Mouse (Mus musculus) lung, postnatal 0 days (tissue): ENCODE measurements around the gene Pld1. TPM values are rescaled to one million over a fixed set of nuclear protein-coding genes. Genes with fewer than 3 reads are reported as not detected.

Experiments
- ATAC-seq: fragments of 200-750 bp; cut with Nextera tagmentation; 2 replicates; pipeline ENCODE4 v1.8.0; 2017; ENCODE audit warnings: moderate library complexity
- DNase-seq: peaks from one replicate; pipeline ENCODE4 v3.0.0-alpha.2; 2016; ENCODE audit warnings: low spot score
- H3K27ac ChIP-seq: fragments of 300-500 bp; sonication (generic); 2 replicates; pipeline ENCODE4 v1.5.1; 2014; ENCODE audit warnings: antibody characterized with exemption, mild to moderate bottlenecking, low read length, mixed read lengths
- H3K27me3 ChIP-seq: fragments of 300-500 bp; sonication (generic); replicated peaks from 2 replicates; pipeline ENCODE4 v1.6.1; 2014; ENCODE audit warnings: low read length, mixed read lengths; ENCODE audit not compliant: insufficient read depth
- H3K36me3 ChIP-seq: fragments of 300-500 bp; sonication (generic); 2 replicates; pipeline ENCODE4 v1.6.1; 2014; ENCODE audit warnings: low read length, mixed read lengths; ENCODE audit not compliant: insufficient read depth
- H3K4me1 ChIP-seq: fragments of 300-500 bp; sonication (generic); 2 replicates; pipeline ENCODE4 v1.6.1; 2014; ENCODE audit warnings: antibody characterized with exemption, low read depth, low read length, mixed read lengths; ENCODE audit not compliant: insufficient read depth
- H3K4me2 ChIP-seq: fragments of 300-500 bp; sonication (generic); replicated peaks from 2 replicates; pipeline ENCODE4 v1.6.1; 2014; ENCODE audit warnings: low read depth, mild to moderate bottlenecking, low read length, moderate library complexity, mixed read lengths
- H3K4me3 ChIP-seq: fragments of 300-500 bp; sonication (generic); 2 replicates; pipeline ENCODE4 v1.5.1; 2014; ENCODE audit warnings: low read depth, low read length
- H3K9ac ChIP-seq: fragments of 300-500 bp; sonication (generic); replicated peaks from 2 replicates; pipeline ENCODE4 v1.6.1; 2014; ENCODE audit warnings: low read depth, mild to moderate bottlenecking
- H3K9me3 ChIP-seq: fragments of 300-500 bp; sonication (generic); 2 replicates; pipeline ENCODE4 v1.6.1; 2016; ENCODE audit warnings: low read length, mixed read lengths
- CTCF ChIP-seq: IDR thresholded peaks from 2 replicates; pipeline ENCODE4 v1.5.1; 2016; ENCODE audit warnings: antibody characterized with exemption, mild to moderate bottlenecking
- EP300 ChIP-seq: IDR thresholded peaks from 2 replicates; pipeline ENCODE4 v1.6.1; 2016; ENCODE audit warnings: antibody characterized with exemption, mild to moderate bottlenecking, control low read depth
- WGBS: fragments of 180-500 bp; shearing (Covaris S2); extraction: QIAGEN DNeasy Blood & Tissue Kit; methylation state at CpG from one replicate; pipeline ENCODE4 v1.1.7; 2014; 5-methylcytosine and 5-hydroxymethylcytosine counted together
- polyA plus RNA-seq: library from polyadenylated mRNA; unstranded; fragments of >200 nt; fragmentation: Nextera tagmentation; extraction: Ambion mirVana; gene quantifications from 2 replicates; pipeline ENCODE4 v1.2.1, GENCODE M21; 2015

Pld1 gene
- polyA plus RNA-seq, 1 experiment from 2014 or later = 10.2 TPM

DNA sequence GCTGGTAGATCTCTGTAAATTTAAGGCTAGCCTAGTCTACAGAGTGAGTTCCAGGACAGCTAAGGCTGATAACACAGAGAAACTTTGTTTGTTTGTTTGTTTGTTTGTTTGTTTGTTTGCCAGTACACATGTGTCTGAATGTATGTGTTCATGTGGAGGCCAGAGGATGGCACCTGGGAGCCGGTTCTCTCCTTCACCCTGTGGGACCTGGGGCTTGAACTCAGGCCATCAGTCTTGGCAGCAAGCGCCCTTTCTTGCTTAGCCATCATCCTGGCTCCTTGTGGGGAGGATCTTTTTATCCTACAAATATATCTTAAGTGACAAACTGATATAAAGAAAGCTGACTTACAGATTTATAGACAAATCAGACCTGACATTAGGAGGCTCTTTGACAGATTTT, 44.8 kb downstream of the Pld1 start:
- H3K9ac ChIP-seq = no peak overlapping the region
- ATAC-seq (no peak), DNase-seq (no peak)
- H3K4me2 ChIP-seq = no peak overlapping the region
- H3K27me3 ChIP-seq = no peaks in the 10 kb centered on the region
- WGBS = 82% methylated on average over 2 of the region's 2 CpGs
- TF ChIP-seq CTCF (no peak), EP300 (no peak)
- H3K36me3 ChIP-seq = no peaks in the 10 kb centered on the region
- no peak overlapping the region for H3K4me3 ChIP-seq
- peaks cover 9% of the 10 kb centered on the region; the same call in 1 of the 2 replicates for H3K4me1 ChIP-seq
- peak overlapping the region; percentile 85; the same call in 1 of the 2 replicates for H3K27ac ChIP-seq
- no peaks in the 10 kb centered on the region for H3K9me3 ChIP-seq

DNA sequence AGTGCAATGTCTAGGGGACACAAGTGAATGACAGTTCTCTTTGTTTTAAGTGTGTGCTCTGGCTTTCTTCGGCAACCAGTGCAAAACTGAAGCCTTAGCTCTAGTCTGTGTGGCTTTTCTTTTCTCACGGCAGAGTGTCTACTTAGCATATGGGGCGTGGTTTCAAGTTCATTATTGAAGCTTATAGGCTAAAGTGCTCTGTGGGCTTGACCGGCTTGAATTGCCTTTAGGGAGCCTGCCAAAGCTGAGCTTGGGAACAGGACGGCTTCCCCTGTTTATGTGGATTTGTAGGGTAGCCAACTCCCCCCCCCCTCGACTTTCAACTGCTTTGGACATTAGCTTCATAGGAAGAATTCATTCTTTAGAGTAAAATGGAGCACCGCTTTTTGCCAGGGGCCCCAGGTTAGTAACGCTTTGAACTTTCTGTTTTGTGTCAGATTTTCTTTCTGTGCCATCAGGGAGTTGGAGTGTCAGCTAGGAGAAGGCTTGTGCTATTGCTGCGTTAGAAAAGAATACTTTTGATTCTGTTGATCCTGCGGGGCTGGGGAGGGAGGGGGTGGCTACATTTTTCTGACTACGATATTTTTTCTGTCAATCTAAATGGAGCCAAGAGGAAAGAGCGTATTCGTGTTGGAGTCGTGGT, 45.6 kb downstream of the Pld1 start:
- peak overlapping the region; percentile 49 for H3K4me3 ChIP-seq
- H3K27ac ChIP-seq = peak overlapping the region; percentile 85
- no peaks in the 10 kb centered on the region for H3K9me3 ChIP-seq
- peak overlapping the region; percentile 41; the same call in 1 of the 2 replicates for H3K9ac ChIP-seq
- no peak for TF ChIP-seq CTCF
- peak; percentile 52; the same call in 1 of the 2 replicates for TF ChIP-seq EP300
- peak; percentile 94 for ATAC-seq
- no peaks in the 10 kb centered on the region for H3K36me3 ChIP-seq
- no peaks in the 10 kb centered on the region for H3K27me3 ChIP-seq
- peaks cover 9% of the 10 kb centered on the region; the same call in 1 of the 2 replicates for H3K4me1 ChIP-seq
- DNase-seq = peak; percentile 98
- peak overlapping the region; percentile 63 for H3K4me2 ChIP-seq
- 3% methylated on average over 14 of the region's 14 CpGs for WGBS

DNA sequence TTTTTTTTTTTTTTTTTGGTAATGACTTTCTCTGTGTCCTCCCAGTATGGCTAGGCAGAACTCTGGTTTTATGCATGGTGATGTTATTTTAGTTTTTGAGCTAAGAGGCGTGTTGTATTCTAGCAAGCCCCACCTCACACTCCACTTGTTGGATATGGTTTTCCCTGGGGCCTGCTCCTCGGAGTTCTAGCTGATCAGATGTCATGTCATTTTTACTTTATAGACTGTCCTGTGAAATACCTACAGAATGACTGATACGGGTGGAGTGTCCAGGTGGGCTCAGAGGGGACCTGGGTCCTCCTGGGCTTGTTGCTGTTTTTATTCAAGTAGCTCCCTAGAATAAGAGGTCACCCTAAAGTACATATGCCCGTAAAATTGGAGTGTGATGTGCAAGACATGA, 46.1 kb downstream of the Pld1 start:
- peaks cover 13% of the 10 kb centered on the region; the same call in 1 of the 2 replicates for H3K4me1 ChIP-seq
- peak overlapping the region; percentile 49 for H3K4me3 ChIP-seq
- ATAC-seq (no peak), DNase-seq (peak; percentile 34)
- 47% methylated on average over 4 of the region's 4 CpGs for WGBS
- H3K27ac ChIP-seq = peak overlapping the region; percentile 85
- H3K27me3 ChIP-seq = no peaks in the 10 kb centered on the region
- TF ChIP-seq EP300 = no peak
- TF ChIP-seq CTCF = no peak
- H3K36me3 ChIP-seq = no peaks in the 10 kb centered on the region
- peak overlapping the region; percentile 63 for H3K4me2 ChIP-seq
- H3K9me3 ChIP-seq = no peaks in the 10 kb centered on the region
- H3K9ac ChIP-seq = peak overlapping the region; percentile 41

DNA sequence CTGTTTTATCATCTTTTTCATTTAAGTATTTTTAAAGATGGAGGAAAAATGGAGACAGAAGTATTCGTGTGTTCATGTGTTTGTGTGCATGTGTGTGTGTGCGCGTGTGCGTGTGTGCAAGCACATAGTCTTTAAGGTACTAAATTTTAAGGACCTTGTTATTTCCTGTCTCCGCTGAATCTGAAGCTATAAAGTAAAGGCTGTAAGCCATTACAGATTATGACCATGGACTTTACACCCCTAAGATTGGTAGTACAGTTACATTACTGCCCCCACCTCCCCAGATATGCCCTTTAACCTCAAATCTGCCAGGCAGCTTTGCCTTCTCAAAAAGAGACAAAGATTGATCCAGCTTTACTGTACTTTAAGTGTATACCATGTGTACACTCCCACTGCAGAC, 46.8 kb downstream of the Pld1 start:
- DNase-seq (no peak), ATAC-seq (no peak)
- 94% methylated on average over 5 of the region's 5 CpGs for WGBS
- H3K27ac ChIP-seq = no peak overlapping the region
- H3K9me3 ChIP-seq = no peaks in the 10 kb centered on the region
- peak overlapping the region; percentile 49; the same call in 1 of the 2 replicates for H3K4me3 ChIP-seq
- peaks cover 13% of the 10 kb centered on the region; the same call in 1 of the 2 replicates for H3K4me1 ChIP-seq
- TF ChIP-seq EP300 = no peak
- TF ChIP-seq CTCF = no peak
- no peaks in the 10 kb centered on the region for H3K27me3 ChIP-seq
- H3K4me2 ChIP-seq = peak overlapping the region; percentile 63
- H3K9ac ChIP-seq = no peak overlapping the region
- no peaks in the 10 kb centered on the region for H3K36me3 ChIP-seq

DNA sequence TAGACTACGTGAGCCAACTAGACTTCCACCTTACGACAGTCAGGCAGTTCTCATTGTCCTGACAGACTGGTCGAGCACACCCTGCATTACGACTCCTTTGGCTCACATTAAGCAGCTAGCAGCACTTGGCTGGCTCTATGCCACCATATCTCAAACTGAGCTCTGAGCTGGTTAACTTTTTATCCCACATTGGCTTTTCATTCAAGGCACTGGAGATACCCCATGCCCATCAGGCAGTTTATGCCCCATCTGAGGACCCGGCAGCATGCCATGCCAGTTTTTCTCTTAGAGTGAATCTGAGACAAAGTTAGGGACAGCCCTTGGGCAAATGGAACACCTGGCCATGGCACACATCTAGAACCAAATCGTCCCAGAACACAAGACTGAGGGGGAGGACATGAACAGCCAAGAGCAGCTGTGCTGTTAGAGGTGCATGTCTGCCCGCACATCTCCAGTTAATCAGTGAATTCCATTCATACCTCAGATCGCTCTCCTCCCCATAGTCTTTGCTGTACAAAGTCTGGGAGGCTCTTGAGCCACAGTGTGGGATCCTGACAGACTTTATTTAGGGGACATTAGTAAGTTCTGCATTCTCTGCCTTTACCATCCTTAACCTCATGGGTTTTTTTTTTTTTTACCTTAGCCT, 49.5 kb downstream of the Pld1 start:
- H3K4me3 ChIP-seq = no peak overlapping the region
- no peak for ATAC-seq

DNA sequence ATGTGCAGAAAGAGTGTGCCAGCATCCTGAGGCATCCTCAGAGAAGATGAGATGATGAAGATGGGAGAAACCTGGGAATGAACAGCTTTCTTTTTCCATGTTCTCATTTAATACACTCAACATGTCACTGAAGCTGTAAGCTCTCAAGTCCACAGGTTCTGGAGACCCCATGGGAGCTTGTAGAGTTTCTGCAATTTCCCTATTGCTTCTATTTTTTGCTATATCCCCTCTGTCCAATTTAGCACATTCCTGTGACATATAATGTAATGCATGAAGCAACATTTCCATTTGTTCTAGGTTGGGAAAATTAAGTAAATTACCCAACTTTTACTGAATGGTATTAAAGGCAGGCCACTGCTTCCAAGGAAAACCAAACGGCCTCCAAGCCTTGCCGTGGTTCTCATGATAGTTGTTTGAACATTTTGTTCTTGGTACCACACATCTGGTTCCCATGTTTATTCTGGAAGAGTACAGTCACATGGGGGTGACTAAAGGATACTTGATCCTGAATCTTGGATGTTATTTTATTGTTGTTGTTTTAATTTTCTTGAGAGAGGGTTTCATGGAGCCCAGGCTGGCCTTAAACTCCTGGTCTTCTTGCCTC, 52.7 kb downstream of the Pld1 start:
- Histone ChIP-seq H3K4me2 (no peak overlapping the region), H3K9ac (no peak overlapping the region), H3K27me3 (no peaks in the 10 kb centered on the region), H3K36me3 (no peaks in the 10 kb centered on the region), H3K27ac (peak overlapping the region; percentile 57; the same call in 1 of the 2 replicates), H3K4me1 (peaks cover 10% of the 10 kb centered on the region; the same call in 1 of the 2 replicates), H3K4me3 (no peak overlapping the region), H3K9me3 (no peaks in the 10 kb centered on the region)
- peak; percentile 75 for ATAC-seq
- peak; percentile 84 for DNase-seq
- peak; percentile 90 for TF ChIP-seq EP300
- no peak for TF ChIP-seq CTCF
- WGBS = 61% methylated on average over 2 of the region's 2 CpGs

More for the DNA sequence above, 49.5 kb downstream of the Pld1 start:
- Histone ChIP-seq H3K9ac (no peak overlapping the region; the same call in 1 of the 2 replicates), H3K36me3 (no peaks in the 10 kb centered on the region), H3K9me3 (no peaks in the 10 kb centered on the region), H3K27ac (no peak overlapping the region), H3K4me2 (peak overlapping the region; percentile 22; the same call in 1 of the 2 replicates), H3K27me3 (no peaks in the 10 kb centered on the region), H3K4me1 (peaks cover 13% of the 10 kb centered on the region; the same call in 1 of the 2 replicates)
- TF ChIP-seq EP300 (no peak), CTCF (no peak)
- peak; percentile 59 for DNase-seq
- WGBS = 30% methylated on average over 8 of the region's 8 CpGs
